In the genomic region with DNA sequence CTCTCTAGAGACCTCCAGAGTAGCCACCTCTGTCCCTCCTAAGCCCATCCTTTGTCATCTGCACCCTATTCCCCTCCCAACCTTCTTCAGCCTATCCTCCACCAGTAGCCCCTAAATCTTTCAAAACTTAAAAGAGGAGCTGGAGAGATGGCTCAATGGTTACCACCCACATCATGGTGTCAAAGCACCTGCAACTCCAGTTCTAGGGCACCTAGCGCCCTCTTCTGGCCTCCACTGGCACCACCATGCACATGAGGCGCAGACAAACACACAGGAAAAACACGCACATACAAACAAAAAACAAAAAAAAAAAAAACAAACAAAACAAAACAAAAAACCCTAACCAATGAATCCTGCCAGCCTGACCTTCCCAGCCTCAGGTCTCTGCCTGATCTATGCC, we compare ENCODE assay signal across 9 mouse cellular contexts. TPM values are rescaled to one million over a fixed set of nuclear protein-coding genes. Genes with fewer than 3 reads are reported as not detected.
DNase-seq lines count a peak whose midpoint lies in the region; ATAC-seq and TF ChIP-seq lines count a peak whose summit lies in the region.
"Had no signal": no experiment of that assay in that cellular context is flagged by ENCODE, and none has a peak within 500 bp of the region (broad histone marks: within the 10 kb centered on the region; RNA-seq: fewer than 3 reads in every experiment).

No protein-coding gene starts in this region.

- no peaks in the 10 kb centered on the region for H3K36me3 ChIP-seq in limb, embryonic 11.5 days (ENCODE audit: control insufficient read depth, insufficient read depth, low read length)
- no peaks in the 10 kb centered on the region for H3K36me3 ChIP-seq in limb, embryonic 10.5 days
- H3K36me3 ChIP-seq in ES-E14 (ENCODE audit: control insufficient read depth, insufficient read depth, low read length, poor library complexity, severe bottlenecking), result no peaks in the 10 kb centered on the region

- no peaks in the 10 kb centered on the region for H3K27me3 ChIP-seq in limb, embryonic 11.5 days (ENCODE audit: control insufficient read depth, insufficient read depth, low read length)
- no peaks in the 10 kb centered on the region for H3K27me3 ChIP-seq in limb, embryonic 10.5 days (ENCODE audit: low read depth, poor library complexity, severe bottlenecking)

- H3K27ac ChIP-seq in limb, embryonic 11.5 days (replicated peaks; ENCODE audit: low read depth, low read length), result no peak overlapping the region
- no peak overlapping the region for H3K27ac ChIP-seq in limb, embryonic 10.5 days
- no peak overlapping the region for H3K27ac ChIP-seq in ES-E14 (ENCODE audit: insufficient read depth, low read depth, low read length, poor library complexity, severe bottlenecking)
- H3K27ac ChIP-seq: macrophage had no signal

- ATAC-seq in limb, embryonic 11.5 days (ENCODE audit: insufficient number of reproducible peaks, low FRiP score, low TSS enrichment, low read depth), result no peak
- peak; percentile 61; the same call in 1 of the 2 replicates for ATAC-seq in megakaryocyte progenitor cell, adult 5-6 weeks (replicated peaks; ENCODE audit: poor library complexity)
- no peak for ATAC-seq in erythroid progenitor cell, adult 5-6 weeks (replicated peaks; ENCODE audit: low FRiP score, poor library complexity, severe bottlenecking)

- H3K9ac ChIP-seq in limb, embryonic 11.5 days (ENCODE audit: low read length), result no peak overlapping the region
- no peak overlapping the region for H3K9ac ChIP-seq in ES-E14 (ENCODE audit: insufficient read depth, low read depth, low read length, poor library complexity, severe bottlenecking)

- H3K4me1 ChIP-seq in limb, embryonic 11.5 days (ENCODE audit: control insufficient read depth, insufficient read depth, low read length), result 0 out of 2 replicates have a peak, but pooled peaks cover 3% of the 10 kb centered on the region
- peaks cover 22% of the 10 kb centered on the region for H3K4me1 ChIP-seq in limb, embryonic 10.5 days
- peaks cover 2 to 17% of the 10 kb centered on the region in 2 experiments; a peak in 2 of 4 replicates for H3K4me1 ChIP-seq in ES-E14 (ENCODE audit: control insufficient read depth in 2 of 2, insufficient read depth in 2 of 2, low read length in 2 of 2, poor library complexity in 1 of 2)

- H3K9me3 ChIP-seq in limb, embryonic 11.5 days (ENCODE audit: control insufficient read depth, low read length), result no peaks in the 10 kb centered on the region
- no peaks in the 10 kb centered on the region for H3K9me3 ChIP-seq in limb, embryonic 10.5 days (replicated peaks)
- H3K9me3 ChIP-seq in ES-E14 (ENCODE audit: control insufficient read depth, insufficient read depth, low read depth, low read length), result no peaks in the 10 kb centered on the region

- in situ Hi-C loops in ES-E14 (cut with MboI; ENCODE audit: low sequenced_read_pairs in 2 of 2, unreplicated experiment in 2 of 2), result loop anchor here in 1 of 2 experiments (10.0 to 25.0 kb wide), 2 partner anchors 122 to 304 kb away; no protein-coding TSS in a partner anchor

- no peak overlapping the region for H3K4me3 ChIP-seq in limb, embryonic 11.5 days (ENCODE audit: low read depth, low read length)
- no peak overlapping the region for H3K4me3 ChIP-seq in limb, embryonic 10.5 days
- H3K4me3 ChIP-seq in ES-E14 (ENCODE audit: insufficient read depth in 1 of 2, low read depth in 1 of 2, low read length in 2 of 2, poor library complexity in 1 of 2, severe bottlenecking in 1 of 2), result no peak overlapping the region

- 56% methylated on average over 3 of the region's 3 CpGs for WGBS in limb, embryonic 11.5 days
- 49% methylated on average over 3 of the region's 3 CpGs for WGBS in limb, embryonic 10.5 days

- peak; percentile 29 for DNase-seq in adrenal gland, adult 2 months
- DNase-seq in adrenal gland, postnatal 4 days (ENCODE audit: low spot score in 2 of 2), result no peak
- peak; percentile 44 for DNase-seq in limb, embryonic 11.5 days (ENCODE audit: low spot score)
- no peak for DNase-seq in limb, embryonic 10.5 days (ENCODE audit: low spot score)
- DNase-seq in ES-E14 (ENCODE audit: low read depth, low spot score), result no peak
- no peak for DNase-seq in frontal cortex, postnatal 14 days (ENCODE audit: low spot score in 2 of 2)

- H3K4me2 ChIP-seq in limb, embryonic 11.5 days (ENCODE audit: low read depth, severe bottlenecking), result no peak overlapping the region

TF ChIP-seq in ES-E14, 5 proteins besides CTCF, POLR2A, EP300 and RAD21:
- TF ChIP-seq CHD2 (IDR thresholded peaks at IDR 0.05; ENCODE audit: low read depth, low read length) (no peak), MAFK (IDR thresholded peaks at IDR 0.05; ENCODE audit: insufficient read depth, low read depth, low read length) (no peak), ZC3H11A (IDR thresholded peaks at IDR 0.05; ENCODE audit: borderline replicate concordance, low read depth, low read length) (peak; percentile 35; the same call in 1 of the 2 replicates), HCFC1 (IDR thresholded peaks at IDR 0.05; ENCODE audit: borderline replicate concordance, insufficient read depth, low read length) (no peak), ZNF384 (IDR thresholded peaks at IDR 0.05; ENCODE audit: low read depth, low read length) (no peak)

RNA-seq across cellular contexts. Expression of a gene that starts 24.6 kb away (rescaled TPM):
- 10 to 100 TPM; 24.4 to 47.8 TPM for total RNA-seq in adrenal gland, adult 2 months (2021)
- 86.9 and 119 TPM in 2 replicates for polyA plus RNA-seq in adrenal gland, adult 2 months (2012; rRNA removed)
- 10 to 100 TPM; 26.4 to 27.6 TPM for total RNA-seq in adrenal gland, postnatal 4 days (2021)
- 3.0 and 4.1 TPM in 2 replicates for polyA plus RNA-seq in limb, embryonic 11.5 days (2014; fragmentation: Nextera tagmentation; extraction: Ambion mirVana)
- polyA plus RNA-seq in limb, embryonic 10.5 days (2016; fragmentation: Nextera tagmentation; extraction: Ambion mirVana), result 1.4 and 3.2 TPM in 2 replicates
- total RNA-seq in ES-E14 (2012; rRNA removed), result 78.8 and 105 TPM in 2 replicates
- total RNA-seq in megakaryocyte progenitor cell, adult 5-6 weeks (2015), result 2.1 and 3.6 TPM in 2 replicates
- 1.5 and 1.8 TPM in 2 replicates for total RNA-seq in megakaryocyte progenitor cell, adult 5-6 weeks (2017)
- 19.1 and 20.1 TPM in 2 replicates for total RNA-seq in erythroid progenitor cell, adult 5-6 weeks (2015; ENCODE audit: low replicate concordance)
- total RNA-seq in erythroid progenitor cell, adult 5-6 weeks (2017; ENCODE audit: low replicate concordance), result 3.6 and 16.7 TPM in 2 replicates

RNA-seq across cellular contexts. Expression of a gene that starts 25.1 kb away (rescaled TPM):
- total RNA-seq in adrenal gland, adult 2 months (2021), result 100 to 1,000 TPM; 376 to 618 TPM
- 500 and 520 TPM in 2 replicates for polyA plus RNA-seq in adrenal gland, adult 2 months (2012; rRNA removed)
- total RNA-seq in adrenal gland, postnatal 4 days (2021), result 100 to 1,000 TPM; 927 to 955 TPM
- 1,283 and 1,338 TPM in 2 replicates for polyA plus RNA-seq in limb, embryonic 11.5 days (2014; fragmentation: Nextera tagmentation; extraction: Ambion mirVana)
- polyA plus RNA-seq in limb, embryonic 10.5 days (2016; fragmentation: Nextera tagmentation; extraction: Ambion mirVana), result 1,077 and 1,189 TPM in 2 replicates
- 1,661 and 1,803 TPM in 2 replicates for total RNA-seq in ES-E14 (2012; rRNA removed)
- total RNA-seq in megakaryocyte progenitor cell, adult 5-6 weeks (2015), result 2,120 and 2,179 TPM in 2 replicates
- 3,037 and 3,138 TPM in 2 replicates for total RNA-seq in megakaryocyte progenitor cell, adult 5-6 weeks (2017)
- 600 and 647 TPM in 2 replicates for total RNA-seq in erythroid progenitor cell, adult 5-6 weeks (2015; ENCODE audit: low replicate concordance)
- total RNA-seq in erythroid progenitor cell, adult 5-6 weeks (2017; ENCODE audit: low replicate concordance), result 701 and 821 TPM in 2 replicates

RNA-seq across cellular contexts. Expression of a gene that starts 51.8 kb away (rescaled TPM):
- 10 to 100 TPM; 30.3 to 54.0 TPM for total RNA-seq in adrenal gland, adult 2 months (2021)
- 63.3 and 63.8 TPM in 2 replicates for polyA plus RNA-seq in adrenal gland, adult 2 months (2012; rRNA removed)
- total RNA-seq in adrenal gland, postnatal 4 days (2021), result 10 to 100 TPM; 31.3 to 35.1 TPM
- polyA plus RNA-seq in limb, embryonic 11.5 days (2014; fragmentation: Nextera tagmentation; extraction: Ambion mirVana), result 1.6 and 2.4 TPM in 2 replicates
- 1.5 and 2.0 TPM in 2 replicates for polyA plus RNA-seq in limb, embryonic 10.5 days (2016; fragmentation: Nextera tagmentation; extraction: Ambion mirVana)
- total RNA-seq in ES-E14 (2012; rRNA removed), result 9.5 and 12.1 TPM in 2 replicates
- total RNA-seq in megakaryocyte progenitor cell, adult 5-6 weeks (2015), result not detected in 2 replicates
- total RNA-seq in megakaryocyte progenitor cell, adult 5-6 weeks (2017), result 0.17 TPM in 1 of 2 replicates, not detected in the other
- total RNA-seq in erythroid progenitor cell, adult 5-6 weeks (2015; ENCODE audit: low replicate concordance), result 1.3 TPM in 1 of 2 replicates, not detected in the other
- total RNA-seq in erythroid progenitor cell, adult 5-6 weeks (2017; ENCODE audit: low replicate concordance), result 1.6 TPM in 1 of 2 replicates, not detected in the other

Comparison
In these comparisons a context has a peak if more than half of its experiments do, and no peak if none do; other contexts are left out.
1. DNase-seq: peak in adrenal gland, adult 2 months (single experiment) and limb, embryonic 11.5 days (single experiment); none in adrenal gland, postnatal 4 days (0 of 2), limb, embryonic 10.5 days (single experiment), ES-E14 (single experiment) and frontal cortex, postnatal 14 days (0 of 2).